Mouse (Mus musculus): ENCODE data around the gene Tmem184b. TPM values are rescaled to one million over a fixed set of nuclear protein-coding genes. Genes with fewer than 3 reads are reported as not detected.

The Tmem184b gene
- total and polyA plus RNA-seq, 3 experiments: 1.9 to 13.8 (median 11.3) TPM

- Histone ChIP-seq H3K4me3 (ENCODE audit: low read depth, low read length) (no peak overlapping the region), H3K27me3 (ENCODE audit: insufficient read depth, low read length) (peaks cover 5% of the 10 kb centered on the region; the same call in 1 of the 2 replicates), H3K4me1 (ENCODE audit: insufficient read depth, low read depth, low read length) (peaks cover 8% of the 10 kb centered on the region; the same call in 1 of the 2 replicates), H3K36me3 (replicated peaks) (peaks cover 15% of the 10 kb centered on the region), H3K9me3 (replicated peaks) (no peaks in the 10 kb centered on the region)
- TF ChIP-seq CTCF (IDR thresholded peaks at IDR 0.05; ENCODE audit: low read depth, low read length): peak; percentile 72
- no peak for TF ChIP-seq POLR2AphosphoS5 (IDR thresholded peaks at IDR 0.05; ENCODE audit: insufficient replicate concordance, low read depth, low read length)
- peak; percentile 72 for DNase-seq (ENCODE audit: low spot score)
- no peak for ATAC-seq (ENCODE audit: extremely low read depth, insufficient number of reproducible peaks, low FRiP score, poor library complexity, severe bottlenecking)
These were observed 22.6 kb downstream of the Tmem184b start for GRCm38 (mm10) chr15:79380468-79381444.

GRCm38 (mm10) chr15:79379658-79380057 is 23.7 kb downstream of the Tmem184b start:
- DNase-seq (ENCODE audit: low spot score): no peak
- Histone ChIP-seq H3K4me3 (ENCODE audit: low read depth, low read length) (no peak overlapping the region), H3K9me3 (replicated peaks) (no peaks in the 10 kb centered on the region), H3K27me3 (ENCODE audit: insufficient read depth, low read length) (peaks cover 3% of the 10 kb centered on the region; the same call in 1 of the 2 replicates), H3K36me3 (replicated peaks) (peaks cover 15% of the 10 kb centered on the region), H3K4me1 (ENCODE audit: insufficient read depth, low read depth, low read length) (peaks cover 7% of the 10 kb centered on the region; the same call in 1 of the 2 replicates)
- TF ChIP-seq CTCF (IDR thresholded peaks at IDR 0.05; ENCODE audit: low read depth, low read length): no peak
- no peak for ATAC-seq (ENCODE audit: extremely low read depth, insufficient number of reproducible peaks, low FRiP score, poor library complexity, severe bottlenecking)

DNA sequence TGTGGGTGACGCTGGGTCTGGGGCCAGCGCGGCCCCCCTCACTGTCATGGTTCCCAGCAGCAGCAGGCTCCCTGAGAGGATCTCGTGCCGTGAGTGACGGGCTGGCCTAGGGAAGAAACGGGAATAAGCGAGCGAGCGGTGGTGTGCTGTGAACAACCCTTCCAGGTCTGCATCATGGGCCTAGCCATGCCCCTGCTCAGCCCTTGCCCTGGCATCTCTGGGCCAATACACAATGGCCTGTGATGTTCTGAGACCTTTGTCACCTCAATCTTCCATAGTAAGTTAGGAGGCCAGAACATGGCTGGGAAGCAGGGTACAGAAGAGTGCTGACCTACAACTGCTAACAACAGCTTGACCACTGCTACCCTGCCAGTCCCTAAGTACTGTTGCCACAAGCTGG is 24.8 kb downstream of the Tmem184b start:
- TF ChIP-seq CTCF (IDR thresholded peaks at IDR 0.05; ENCODE audit: low read depth, low read length) (no peak), GATA2 (IDR thresholded peaks at IDR 0.05; ENCODE audit: borderline replicate concordance, low read depth, low read length) (no peak), TAL1 (conservative IDR thresholded peaks at IDR 0.05; ENCODE audit: low read depth, low read length) (no peak), GATA1 (IDR thresholded peaks at IDR 0.05; ENCODE audit: borderline replicate concordance, low read length) (no peak), POLR2AphosphoS5 (IDR thresholded peaks at IDR 0.05; ENCODE audit: insufficient replicate concordance, low read depth, low read length) (no peak)
- Histone ChIP-seq H3K4me1 (ENCODE audit: insufficient read depth, low read depth, low read length) (peaks cover 7% of the 10 kb centered on the region; the same call in 1 of the 2 replicates), H3K9me3 (replicated peaks) (no peaks in the 10 kb centered on the region), H3K36me3 (replicated peaks) (peaks cover 15% of the 10 kb centered on the region), H3K27me3 (ENCODE audit: insufficient read depth, low read length) (peaks cover 3% of the 10 kb centered on the region; the same call in 1 of the 2 replicates), H3K4me3 (ENCODE audit: low read depth, low read length) (no peak overlapping the region)
- ATAC-seq (ENCODE audit: extremely low read depth, insufficient number of reproducible peaks, low FRiP score, poor library complexity, severe bottlenecking) (no peak), DNase-seq (ENCODE audit: low spot score) (no peak)

DNA sequence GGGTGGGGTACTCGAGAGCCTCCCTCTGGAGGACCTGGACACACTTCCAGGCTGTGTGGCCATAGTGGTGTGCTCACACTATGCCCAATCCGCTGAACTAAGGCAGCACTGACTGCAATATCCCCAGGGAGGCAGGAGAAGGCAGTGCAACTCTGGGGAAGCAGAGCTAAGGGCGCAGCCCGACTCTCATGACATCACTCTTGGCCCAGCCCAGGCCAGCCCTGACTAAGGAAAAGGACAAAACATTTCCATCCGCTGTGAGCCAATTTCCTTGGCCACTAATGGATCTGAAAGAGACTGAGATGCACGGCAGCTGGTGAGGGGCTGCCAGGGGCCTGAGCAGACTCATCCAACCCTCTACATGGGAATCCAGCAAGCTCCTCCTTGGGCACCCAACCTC is 25.7 kb downstream of the Tmem184b start:
- Histone ChIP-seq H3K4me1 (ENCODE audit: insufficient read depth, low read depth, low read length) (peaks cover 7% of the 10 kb centered on the region; the same call in 1 of the 2 replicates), H3K4me3 (ENCODE audit: low read depth, low read length) (no peak overlapping the region), H3K36me3 (replicated peaks) (peaks cover 15% of the 10 kb centered on the region), H3K9me3 (replicated peaks) (no peaks in the 10 kb centered on the region), H3K27me3 (ENCODE audit: insufficient read depth, low read length) (peaks cover 3% of the 10 kb centered on the region; the same call in 1 of the 2 replicates)
- TF ChIP-seq GATA2 (IDR thresholded peaks at IDR 0.05; ENCODE audit: borderline replicate concordance, low read depth, low read length) (no peak), POLR2AphosphoS5 (IDR thresholded peaks at IDR 0.05; ENCODE audit: insufficient replicate concordance, low read depth, low read length) (no peak), CTCF (IDR thresholded peaks at IDR 0.05; ENCODE audit: low read depth, low read length) (no peak), GATA1 (IDR thresholded peaks at IDR 0.05; ENCODE audit: borderline replicate concordance, low read length) (no peak), TAL1 (conservative IDR thresholded peaks at IDR 0.05; ENCODE audit: low read depth, low read length) (no peak)
- DNase-seq (ENCODE audit: low spot score) (no peak), ATAC-seq (ENCODE audit: extremely low read depth, insufficient number of reproducible peaks, low FRiP score, poor library complexity, severe bottlenecking) (no peak)

- H3K9me3 ChIP-seq (replicated peaks): no peaks in the 10 kb centered on the region
- no peak for ATAC-seq (ENCODE audit: extremely low read depth, insufficient number of reproducible peaks, low FRiP score, poor library complexity, severe bottlenecking)
- H3K36me3 ChIP-seq (replicated peaks): peaks cover 15% of the 10 kb centered on the region
- no peak for DNase-seq (ENCODE audit: low spot score)
- H3K4me1 ChIP-seq (ENCODE audit: insufficient read depth, low read depth, low read length): no peaks in the 10 kb centered on the region
- TF ChIP-seq TAL1 (conservative IDR thresholded peaks at IDR 0.05; ENCODE audit: low read depth, low read length): no peak
- TF ChIP-seq GATA2 (IDR thresholded peaks at IDR 0.05; ENCODE audit: borderline replicate concordance, low read depth, low read length): no peak
- TF ChIP-seq CTCF (IDR thresholded peaks at IDR 0.05; ENCODE audit: low read depth, low read length): no peak
- no peak for TF ChIP-seq GATA1 (IDR thresholded peaks at IDR 0.05; ENCODE audit: borderline replicate concordance, low read length)
- TF ChIP-seq POLR2AphosphoS5 (IDR thresholded peaks at IDR 0.05; ENCODE audit: insufficient replicate concordance, low read depth, low read length): no peak
- peaks cover 6% of the 10 kb centered on the region; the same call in 1 of the 2 replicates for H3K27me3 ChIP-seq (ENCODE audit: insufficient read depth, low read length)
- H3K4me3 ChIP-seq (ENCODE audit: low read depth, low read length): no peak overlapping the region
These were observed 28.6 kb downstream of the Tmem184b start for GRCm38 (mm10) chr15:79374760-79375159.

- Histone ChIP-seq H3K27me3 (ENCODE audit: insufficient read depth, low read length) (peaks cover 24% of the 10 kb centered on the region), H3K36me3 (replicated peaks) (peaks cover 6% of the 10 kb centered on the region), H3K4me1 (ENCODE audit: insufficient read depth, low read depth, low read length) (peaks cover 9% of the 10 kb centered on the region; the same call in 1 of the 2 replicates), H3K9me3 (replicated peaks) (no peaks in the 10 kb centered on the region), H3K4me3 (ENCODE audit: low read depth, low read length) (no peak overlapping the region)
- TF ChIP-seq CTCF (IDR thresholded peaks at IDR 0.05; ENCODE audit: low read depth, low read length) (no peak), TAL1 (conservative IDR thresholded peaks at IDR 0.05; ENCODE audit: low read depth, low read length) (no peak), GATA2 (IDR thresholded peaks at IDR 0.05; ENCODE audit: borderline replicate concordance, low read depth, low read length) (no peak), GATA1 (IDR thresholded peaks at IDR 0.05; ENCODE audit: borderline replicate concordance, low read length) (no peak), POLR2AphosphoS5 (IDR thresholded peaks at IDR 0.05; ENCODE audit: insufficient replicate concordance, low read depth, low read length) (no peak)
- DNase-seq (ENCODE audit: low spot score) (no peak), ATAC-seq (ENCODE audit: extremely low read depth, insufficient number of reproducible peaks, low FRiP score, poor library complexity, severe bottlenecking) (no peak)
These were observed 33.0 kb downstream of the Tmem184b start for GRCm38 (mm10) chr15:79370281-79370843.

All from G1E (cell line).